Mouse (Mus musculus) liver, embryonic 14.5 days (tissue): ENCODE measurements around the gene Cdh8.

Source experiments
- CTCF ChIP-seq: IDR thresholded peaks from 2 replicates; pipeline ENCODE4 v1.5.1; 2016; ENCODE audit warnings: antibody characterized with exemption, low read depth, control low read depth
- EP300 ChIP-seq: IDR thresholded peaks from 2 replicates; pipeline ENCODE4 v1.6.1; 2016; ENCODE audit warnings: antibody characterized with exemption, low read depth

DNA sequence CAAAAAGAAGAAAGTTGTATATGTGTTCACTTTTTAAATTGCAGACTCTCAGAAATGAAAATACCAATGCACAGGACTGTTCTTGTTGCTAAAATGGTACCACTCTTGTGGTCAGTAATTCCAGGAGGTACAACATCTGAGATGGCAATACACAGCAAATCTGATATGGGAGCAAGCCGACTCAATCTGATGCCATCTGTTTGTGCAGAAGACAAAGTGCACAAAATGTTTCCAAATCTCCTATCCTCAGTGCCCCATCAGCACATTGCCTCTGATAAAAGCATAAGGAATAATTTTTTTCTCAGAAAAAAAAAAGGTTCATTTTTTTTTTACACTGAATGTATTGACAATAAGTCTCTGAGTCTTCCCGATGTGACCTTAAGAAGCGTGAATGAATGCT lies 62.3 kb downstream of the Cdh8 start:
- no peak for TF ChIP-seq EP300
- TF ChIP-seq CTCF = no peak
